Mouse (Mus musculus) intestine, embryonic 16.5 days (tissue): ENCODE measurements around the gene Taok2. TPM values are rescaled to one million over a fixed set of nuclear protein-coding genes. Genes with fewer than 3 reads are reported as not detected.
"Not testable (repeated sequence)": the region's sequence is repeated elsewhere in the genome, so short reads cannot be mapped to it uniquely, and the experiment has no call there.

Experiments
- ATAC-seq: fragments of 200-750 bp; cut with Nextera tagmentation; 2 replicates; pipeline ENCODE4 v1.8.0; 2017; ENCODE audit warnings: moderate TSS enrichment, moderate library complexity
- H3K27ac ChIP-seq: fragments of 300-500 bp; sonication (generic); 2 replicates; pipeline ENCODE4 v1.5.1; 2014; ENCODE audit warnings: mild to moderate bottlenecking, low read length
- H3K27me3 ChIP-seq: fragments of 300-500 bp; sonication (generic); replicated peaks from 2 replicates; pipeline ENCODE4 v1.6.1; 2014; ENCODE audit warnings: low read length, control low read depth, mixed read lengths; ENCODE audit not compliant: control insufficient read depth, insufficient read depth
- H3K36me3 ChIP-seq: fragments of 300-500 bp; sonication (generic); 2 replicates; pipeline ENCODE4 v1.6.1; 2014; ENCODE audit warnings: low read length, control low read depth; ENCODE audit not compliant: control insufficient read depth, insufficient read depth
- H3K4me1 ChIP-seq: fragments of 300-500 bp; sonication (generic); 2 replicates; pipeline ENCODE4 v1.6.1; 2014; ENCODE audit warnings: low read length, control low read depth, mixed read lengths; ENCODE audit not compliant: control insufficient read depth, insufficient read depth
- H3K4me2 ChIP-seq: fragments of 300-500 bp; sonication (generic); 2 replicates; pipeline ENCODE4 v1.6.1; 2014; ENCODE audit warnings: low read depth, low read length, control low read depth
- H3K4me3 ChIP-seq: fragments of 300-500 bp; sonication (generic); 2 replicates; pipeline ENCODE4 v1.5.1; 2014; ENCODE audit warnings: mild to moderate bottlenecking, low read length
- H3K9ac ChIP-seq: fragments of 300-500 bp; sonication (generic); 2 replicates; pipeline ENCODE4 v1.6.1; 2014; ENCODE audit warnings: low read depth, low read length
- H3K9me3 ChIP-seq: fragments of 300-500 bp; sonication (generic); 2 replicates; pipeline ENCODE4 v1.6.1; 2016; ENCODE audit warnings: low read length, control low read depth; ENCODE audit not compliant: control insufficient read depth
- WGBS: fragments of 180-500 bp; shearing (Covaris S2); extraction: QIAGEN DNeasy Blood & Tissue Kit; methylation state at CpG from one replicate; pipeline ENCODE4 v1.1.7; 2014; 5-methylcytosine and 5-hydroxymethylcytosine counted together
- polyA plus RNA-seq: library from polyadenylated mRNA; unstranded; fragments of >200 nt; fragmentation: Nextera tagmentation; extraction: Ambion mirVana; gene quantifications from 2 replicates; pipeline ENCODE4 v1.2.1, GENCODE M21; 2015

Taok2 gene
- polyA plus RNA-seq, 1 experiment from 2014 or later, result 28.6 TPM

DNA sequence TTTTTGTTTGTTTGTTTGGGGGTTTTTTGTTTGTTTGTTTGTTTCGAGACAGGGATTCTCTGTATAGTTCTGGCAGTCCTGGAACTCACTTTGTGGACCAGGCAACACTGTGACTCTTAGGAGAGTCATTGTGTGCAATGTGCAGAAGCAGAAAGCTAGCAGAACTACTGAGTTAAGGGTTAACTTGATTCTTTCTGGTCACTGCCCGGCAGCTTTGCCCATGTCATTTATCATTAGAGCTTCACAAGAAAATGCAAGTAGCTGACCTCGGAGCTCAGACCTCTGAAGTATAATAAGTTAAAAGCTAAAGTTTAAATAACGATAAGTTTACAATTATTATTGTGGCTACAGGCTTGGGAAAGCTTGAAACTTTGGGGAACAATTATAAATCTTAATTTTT, 33.9 kb upstream of the Taok2 start:
- not testable (repeated sequence) for H3K4me1 ChIP-seq, H3K27me3 ChIP-seq, H3K9ac ChIP-seq, H3K9me3 ChIP-seq, H3K4me3 ChIP-seq, H3K36me3 ChIP-seq, ATAC-seq, H3K4me2 ChIP-seq, H3K27ac ChIP-seq
- WGBS, result 31% methylated on average over 4 of the region's 4 CpGs

DNA sequence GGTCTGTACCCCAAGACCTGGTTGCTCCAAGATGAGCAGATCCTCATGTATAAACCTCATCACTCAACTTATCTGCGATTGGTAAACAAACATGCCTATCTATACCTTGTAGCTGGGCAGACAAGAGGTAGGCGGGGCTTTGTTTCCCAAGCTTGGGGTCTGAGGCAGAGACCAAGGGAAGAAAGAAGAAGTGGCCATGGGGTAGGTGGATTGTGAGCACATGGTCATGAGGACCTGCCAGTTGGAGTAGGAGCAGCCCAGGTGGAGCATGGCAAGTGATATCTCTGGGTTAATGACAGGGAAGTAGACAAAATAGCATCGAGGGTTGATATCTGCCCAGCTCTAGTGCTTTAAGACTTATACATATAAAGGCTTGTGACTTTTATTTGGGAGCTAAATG, 30.3 kb upstream of the Taok2 start:
- H3K9ac ChIP-seq, result no peak overlapping the region
- no peaks in the 10 kb centered on the region for H3K4me1 ChIP-seq
- no peak overlapping the region for H3K4me3 ChIP-seq
- WGBS, result 72% methylated on average over 3 of the region's 3 CpGs
- no peak overlapping the region for H3K27ac ChIP-seq
- H3K36me3 ChIP-seq, result no peaks in the 10 kb centered on the region
- H3K9me3 ChIP-seq, result no peaks in the 10 kb centered on the region
- ATAC-seq, result no peak
- H3K4me2 ChIP-seq, result no peak overlapping the region
- H3K27me3 ChIP-seq, result no peaks in the 10 kb centered on the region

DNA sequence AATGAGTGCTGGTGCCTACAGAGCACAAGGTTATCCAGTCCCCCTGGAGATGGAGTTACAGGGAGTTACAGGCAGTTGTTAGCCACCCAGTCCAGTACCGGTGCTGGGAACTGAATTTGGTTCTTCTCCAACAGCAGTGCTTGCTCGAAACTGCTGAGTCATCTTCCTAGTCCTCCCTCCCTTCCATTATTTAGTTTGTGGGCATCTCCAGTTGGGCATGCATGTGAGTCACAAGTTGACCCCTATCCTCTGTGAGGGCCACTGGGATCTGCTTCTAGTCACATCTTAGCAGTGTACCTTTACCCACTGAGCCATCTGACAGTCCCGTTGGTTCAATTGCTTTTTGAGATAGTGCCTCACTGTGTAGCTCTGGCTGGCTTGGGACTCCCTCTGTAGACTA, 21.1 kb upstream of the Taok2 start:
- H3K4me2 ChIP-seq, result no peak overlapping the region
- H3K36me3 ChIP-seq, result no peaks in the 10 kb centered on the region
- no peak overlapping the region for H3K4me3 ChIP-seq
- no peak for ATAC-seq
- no peak overlapping the region for H3K9ac ChIP-seq
- no peak overlapping the region for H3K27ac ChIP-seq
- WGBS, result 74% methylated on average over 3 of the region's 3 CpGs
- H3K9me3 ChIP-seq, result no peaks in the 10 kb centered on the region
- H3K4me1 ChIP-seq, result no peaks in the 10 kb centered on the region
- no peaks in the 10 kb centered on the region for H3K27me3 ChIP-seq

DNA sequence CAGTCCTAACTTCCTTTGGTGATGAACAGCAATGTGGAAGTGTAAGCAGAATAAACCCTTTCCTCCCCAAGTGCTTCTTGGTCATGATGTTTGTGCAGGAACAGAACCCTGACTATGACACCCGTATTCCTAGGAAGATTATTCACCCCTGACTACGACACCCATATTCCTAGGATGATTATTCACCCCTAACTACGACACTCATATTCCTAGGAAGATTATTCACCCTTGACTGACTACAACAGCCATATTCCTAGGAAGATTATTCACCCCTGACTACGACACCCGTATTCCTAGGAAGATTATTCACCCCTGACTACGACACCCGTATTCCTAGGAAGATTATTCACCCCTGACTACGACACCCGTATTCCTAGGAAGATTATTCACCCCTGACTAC, 15.3 kb upstream of the Taok2 start:
- not testable (repeated sequence) for H3K9ac ChIP-seq, H3K4me2 ChIP-seq, H3K9me3 ChIP-seq, H3K36me3 ChIP-seq, H3K27me3 ChIP-seq, H3K4me3 ChIP-seq, H3K27ac ChIP-seq, ATAC-seq, H3K4me1 ChIP-seq
- WGBS, result 92% methylated on average over 7 of the region's 9 CpGs

DNA sequence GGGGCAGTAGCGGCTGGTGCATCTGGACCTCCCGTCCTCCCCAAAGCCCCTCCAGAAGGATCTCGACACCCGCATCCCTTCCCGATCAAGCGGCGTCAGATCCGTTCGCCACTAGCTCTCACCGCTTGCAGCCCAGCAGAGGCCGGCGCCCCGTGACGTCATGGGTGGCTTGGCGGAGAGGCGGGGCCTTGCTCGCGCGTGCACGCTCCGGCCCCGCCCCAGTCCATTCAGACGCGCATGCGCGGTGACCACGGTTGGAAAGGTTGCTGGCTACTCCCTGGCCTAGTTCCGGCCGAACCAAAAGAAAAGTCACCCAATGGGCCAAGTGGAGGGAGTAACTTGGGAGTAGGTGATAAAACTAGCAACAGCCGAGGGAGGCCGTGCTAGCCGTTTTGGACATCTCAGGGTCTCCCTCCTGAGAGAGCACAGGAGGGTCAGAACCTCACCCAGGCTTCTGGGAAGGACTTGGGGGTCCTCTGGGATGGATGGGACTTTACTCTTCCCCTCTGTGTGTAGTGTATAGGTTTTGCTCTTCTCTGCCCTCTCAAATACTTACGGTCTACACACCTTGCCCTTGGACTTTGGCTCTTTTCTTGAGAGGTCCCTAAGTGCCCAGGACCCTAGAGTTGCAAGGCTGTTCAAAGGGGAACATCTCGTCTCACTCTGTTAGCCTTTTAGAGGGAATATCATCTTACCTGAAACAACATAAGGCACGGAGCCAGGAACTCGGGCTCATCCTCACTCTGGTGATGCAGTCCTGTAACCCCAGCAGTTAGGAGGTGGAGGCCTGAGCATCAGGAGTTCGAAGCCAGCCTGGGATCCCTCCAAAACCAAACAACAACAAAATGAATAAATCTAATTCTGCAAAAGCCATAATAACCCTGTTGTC, 13.8 kb upstream of the Taok2 start:
- Histone ChIP-seq H3K27ac (peak overlapping the region; percentile 73), H3K4me2 (peak overlapping the region; percentile 63), H3K36me3 (no peaks in the 10 kb centered on the region), H3K9ac (peak overlapping the region; percentile 72), H3K4me1 (peaks cover 9% of the 10 kb centered on the region), H3K9me3 (no peaks in the 10 kb centered on the region), H3K4me3 (peak overlapping the region; percentile 64), H3K27me3 (no peaks in the 10 kb centered on the region)
- peak; percentile 97 for ATAC-seq
- 11% methylated on average over 37 of the region's 37 CpGs for WGBS

DNA sequence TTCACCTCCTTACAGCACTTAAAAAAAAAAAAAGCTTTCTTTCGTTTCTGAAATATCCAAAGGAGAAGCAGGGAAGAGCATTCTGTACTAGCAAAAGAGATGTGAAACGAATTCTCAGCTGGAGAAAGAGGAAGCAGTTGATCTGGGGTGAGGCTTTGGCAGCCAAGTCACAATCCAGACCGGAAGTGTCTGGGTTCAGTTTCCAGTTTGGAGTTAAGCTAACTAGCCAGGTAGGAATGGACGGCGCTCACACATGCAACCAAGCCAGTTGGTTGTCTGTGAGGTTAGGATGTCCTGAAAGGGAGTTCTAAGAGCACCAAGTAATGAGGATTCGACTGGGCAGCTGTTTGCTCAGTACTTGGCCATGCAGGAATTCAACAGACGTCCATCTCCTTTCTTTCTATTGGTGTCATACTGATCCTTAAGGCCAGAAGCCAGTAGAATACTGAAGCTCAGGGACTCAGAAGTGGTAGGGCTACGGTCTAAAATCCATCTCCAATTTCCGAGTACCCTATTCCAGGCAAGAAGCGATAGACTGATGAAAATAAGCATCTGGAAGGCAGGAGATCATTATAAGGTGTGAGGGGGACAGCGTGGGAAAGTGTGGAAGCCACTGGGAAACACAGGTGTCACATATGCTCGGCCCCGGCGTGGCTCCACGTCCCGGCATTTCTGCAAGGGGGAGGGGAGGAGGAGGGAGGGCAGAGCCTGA, 13.0 kb upstream of the Taok2 start:
- H3K27ac ChIP-seq, result peak overlapping the region; percentile 73
- ATAC-seq, result peak; percentile 81
- peak overlapping the region; percentile 64 for H3K4me3 ChIP-seq
- peak overlapping the region; percentile 63 for H3K4me2 ChIP-seq
- WGBS, result 22% methylated on average over 16 of the region's 16 CpGs
- H3K27me3 ChIP-seq, result no peaks in the 10 kb centered on the region
- no peaks in the 10 kb centered on the region for H3K36me3 ChIP-seq
- H3K9me3 ChIP-seq, result no peaks in the 10 kb centered on the region
- H3K9ac ChIP-seq, result peak overlapping the region; percentile 72
- H3K4me1 ChIP-seq, result peaks cover 9% of the 10 kb centered on the region

DNA sequence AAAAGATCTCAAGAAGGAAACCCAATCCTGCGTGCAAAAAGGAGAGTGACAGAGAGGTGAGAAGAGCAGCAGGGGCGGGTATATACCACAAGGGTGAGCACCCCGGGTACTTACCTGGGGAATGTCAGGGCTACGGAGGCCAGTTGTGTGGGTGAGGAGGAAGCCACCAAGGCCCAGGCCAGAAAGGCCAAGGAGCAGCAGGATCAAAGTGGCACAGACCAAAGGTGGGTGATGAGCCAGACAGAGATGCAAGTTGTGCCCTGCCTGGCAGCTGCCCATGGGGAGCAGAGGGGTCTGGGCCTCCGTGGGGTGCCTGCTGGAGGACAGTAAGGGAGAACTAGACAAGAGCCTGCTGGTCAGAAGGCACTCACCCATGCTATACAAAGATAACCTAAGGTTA, 12.4 kb upstream of the Taok2 start:
- Histone ChIP-seq H3K4me2 (no peak overlapping the region), H3K4me1 (peaks cover 9% of the 10 kb centered on the region), H3K27me3 (no peaks in the 10 kb centered on the region), H3K27ac (0 out of 2 replicates have a peak overlapping the region, but pooled peaks have one; percentile 24), H3K36me3 (no peaks in the 10 kb centered on the region), H3K9ac (peak overlapping the region; percentile 72), H3K4me3 (no peak overlapping the region), H3K9me3 (no peaks in the 10 kb centered on the region)
- ATAC-seq, result no peak
- 85% methylated on average over 5 of the region's 5 CpGs for WGBS

DNA sequence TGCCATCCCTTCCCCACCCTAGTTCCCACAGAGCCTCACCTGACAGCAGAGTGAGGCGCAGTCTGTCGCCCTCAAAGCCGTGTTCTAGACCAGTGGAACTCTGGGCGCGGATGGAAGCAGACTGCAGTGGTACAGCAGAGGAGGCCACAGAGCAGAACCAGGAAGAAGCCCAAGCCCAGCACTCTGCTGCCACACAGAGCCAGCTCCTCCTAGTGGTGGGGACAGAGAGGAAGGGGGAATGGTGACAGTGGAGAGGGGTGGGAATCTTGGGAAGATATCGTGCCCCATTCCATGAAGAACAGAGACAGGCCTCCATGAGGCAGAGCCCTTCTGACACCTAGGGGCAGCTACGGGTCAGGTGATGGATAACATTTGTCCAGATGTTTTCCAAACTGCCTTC, 4.3 kb upstream of the Taok2 start:
- Histone ChIP-seq H3K27ac (no peak overlapping the region), H3K4me3 (no peak overlapping the region), H3K9ac (no peak overlapping the region), H3K4me1 (0 out of 2 replicates have a peak, but pooled peaks cover 3% of the 10 kb centered on the region), H3K4me2 (no peak overlapping the region), H3K27me3 (no peaks in the 10 kb centered on the region), H3K36me3 (no peaks in the 10 kb centered on the region), H3K9me3 (no peaks in the 10 kb centered on the region)
- 46% methylated on average over 7 of the region's 7 CpGs for WGBS
- ATAC-seq, result no peak

DNA sequence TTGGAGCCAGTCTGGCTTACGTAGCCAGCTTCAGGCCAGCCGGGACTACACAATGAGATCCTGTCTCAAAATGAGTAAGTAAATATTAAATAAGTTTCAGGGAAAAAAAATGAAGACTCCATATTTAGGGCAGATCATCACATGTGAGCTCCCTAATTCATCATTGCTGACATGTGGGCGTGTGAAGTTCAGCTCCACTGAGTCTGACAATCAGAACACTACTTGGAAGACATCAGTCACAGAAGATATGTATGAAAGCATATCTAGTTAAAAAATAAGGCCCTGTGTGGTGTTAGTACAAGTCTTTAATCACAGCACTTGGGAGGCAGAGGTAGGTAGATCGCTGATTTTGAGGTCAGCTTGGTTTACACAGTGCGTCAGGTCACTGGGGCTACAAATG, 2.8 kb upstream of the Taok2 start:
- no peak overlapping the region for H3K9ac ChIP-seq
- H3K4me2 ChIP-seq, result no peak overlapping the region
- H3K36me3 ChIP-seq, result no peaks in the 10 kb centered on the region
- no peaks in the 10 kb centered on the region for H3K9me3 ChIP-seq
- ATAC-seq, result no peak
- no peak overlapping the region for H3K27ac ChIP-seq
- peaks cover 12% of the 10 kb centered on the region for H3K4me1 ChIP-seq
- H3K4me3 ChIP-seq, result no peak overlapping the region
- WGBS, result 77% methylated on average over 5 of the region's 5 CpGs
- no peaks in the 10 kb centered on the region for H3K27me3 ChIP-seq
